Mouse (Mus musculus) embryonic facial prominence, embryonic 13.5 days (tissue): ENCODE measurements around the gene Ppip5k1. TPM values are rescaled to one million over a fixed set of nuclear protein-coding genes. Genes with fewer than 3 reads are reported as not detected.

ENCODE experiments used
- ATAC-seq: fragments of 200-750 bp; cut with Nextera tagmentation; 2 replicates; pipeline ENCODE4 v1.8.0; 2017; ENCODE audit warnings: low read depth; ENCODE audit not compliant: insufficient number of reproducible peaks, insufficient read depth, low FRiP score, low TSS enrichment
- H3K27ac ChIP-seq: fragments of 300-500 bp; sonication (generic); 2 replicates; pipeline ENCODE4 v1.5.1; 2015; ENCODE audit warnings: moderate library complexity, mild to moderate bottlenecking, inconsistent platforms
- H3K27me3 ChIP-seq: fragments of 300-500 bp; sonication (generic); 2 replicates; pipeline ENCODE4 v1.6.1; 2015; ENCODE audit warnings: mild to moderate bottlenecking, inconsistent platforms
- H3K36me3 ChIP-seq: fragments of 300-500 bp; sonication (generic); 2 replicates; pipeline ENCODE4 v1.6.1; 2015; ENCODE audit warnings: mild to moderate bottlenecking, inconsistent platforms
- H3K4me1 ChIP-seq: fragments of 300-500 bp; sonication (generic); 2 replicates; pipeline ENCODE4 v1.6.1; 2015; ENCODE audit warnings: inconsistent platforms
- H3K4me2 ChIP-seq: fragments of 300-500 bp; sonication (generic); 2 replicates; pipeline ENCODE4 v1.6.1; 2015; ENCODE audit warnings: moderate library complexity, mild to moderate bottlenecking, inconsistent platforms
- H3K4me3 ChIP-seq: fragments of 300-500 bp; sonication (generic); 2 replicates; pipeline ENCODE4 v1.5.1; 2015; ENCODE audit warnings: mild to moderate bottlenecking, inconsistent platforms
- H3K9ac ChIP-seq: fragments of 300-500 bp; sonication (generic); 2 replicates; pipeline ENCODE4 v1.6.1; 2015; ENCODE audit warnings: mild to moderate bottlenecking, inconsistent platforms
- H3K9me3 ChIP-seq: fragments of 300-500 bp; sonication (generic); 2 replicates; pipeline ENCODE4 v1.6.1; 2016; ENCODE audit warnings: inconsistent platforms
- WGBS: fragments of 180-500 bp; shearing (Covaris S2); methylation state at CpG from one replicate; pipeline ENCODE4 v1.1.7; 2015; ENCODE audit warnings: mixed read lengths; 5-methylcytosine and 5-hydroxymethylcytosine counted together
- polyA plus RNA-seq: library from polyadenylated mRNA; unstranded; fragments of >200 nt; fragmentation: Nextera tagmentation; extraction: Ambion mirVana; gene quantifications from 2 replicates; pipeline ENCODE4 v1.2.1, GENCODE M21; 2015

The Ppip5k1 gene
- polyA plus RNA-seq, 1 experiment from 2014 or later, result 8.4 TPM

DNA sequence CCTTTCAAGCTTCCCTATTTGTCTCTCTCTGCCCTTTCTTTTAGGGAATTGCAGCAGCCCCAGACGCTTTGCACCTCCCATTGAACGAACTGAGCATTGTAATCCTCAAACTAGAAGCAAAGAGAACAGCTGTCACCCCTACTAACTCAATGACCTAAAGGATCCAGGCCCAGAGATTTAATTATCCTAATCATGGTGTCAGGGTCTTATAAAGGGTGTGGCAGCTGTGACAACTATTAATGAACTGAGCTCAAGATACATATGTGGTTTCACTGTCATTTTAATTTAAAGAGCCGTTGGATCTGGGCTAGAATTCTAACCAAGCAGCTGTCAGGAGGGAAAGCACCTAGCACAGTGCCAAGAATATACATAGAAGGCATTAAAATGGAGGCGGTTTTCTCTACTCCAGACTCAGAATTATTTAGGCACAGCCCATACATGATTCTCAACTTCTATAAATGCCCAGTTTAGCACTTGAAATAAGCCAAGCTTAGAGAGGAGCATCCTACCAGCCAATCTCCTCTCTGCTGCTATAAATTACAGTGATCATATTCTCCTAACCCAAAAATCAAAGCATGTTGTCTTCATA, 83.2 kb downstream of the Ppip5k1 start:
- peak overlapping the region; percentile 66 for H3K4me2 ChIP-seq
- H3K27ac ChIP-seq, result peak overlapping the region; percentile 52; the same call in 1 of the 2 replicates
- H3K9me3 ChIP-seq, result no peaks in the 10 kb centered on the region
- peak overlapping the region; percentile 89 for H3K4me3 ChIP-seq
- no peaks in the 10 kb centered on the region for H3K27me3 ChIP-seq
- peaks cover 32% of the 10 kb centered on the region for H3K4me1 ChIP-seq
- peaks cover 20% of the 10 kb centered on the region for H3K36me3 ChIP-seq
- 25% methylated on average over 4 of the region's 4 CpGs for WGBS
- ATAC-seq, result no peak
- peak overlapping the region; percentile 81 for H3K9ac ChIP-seq

DNA sequence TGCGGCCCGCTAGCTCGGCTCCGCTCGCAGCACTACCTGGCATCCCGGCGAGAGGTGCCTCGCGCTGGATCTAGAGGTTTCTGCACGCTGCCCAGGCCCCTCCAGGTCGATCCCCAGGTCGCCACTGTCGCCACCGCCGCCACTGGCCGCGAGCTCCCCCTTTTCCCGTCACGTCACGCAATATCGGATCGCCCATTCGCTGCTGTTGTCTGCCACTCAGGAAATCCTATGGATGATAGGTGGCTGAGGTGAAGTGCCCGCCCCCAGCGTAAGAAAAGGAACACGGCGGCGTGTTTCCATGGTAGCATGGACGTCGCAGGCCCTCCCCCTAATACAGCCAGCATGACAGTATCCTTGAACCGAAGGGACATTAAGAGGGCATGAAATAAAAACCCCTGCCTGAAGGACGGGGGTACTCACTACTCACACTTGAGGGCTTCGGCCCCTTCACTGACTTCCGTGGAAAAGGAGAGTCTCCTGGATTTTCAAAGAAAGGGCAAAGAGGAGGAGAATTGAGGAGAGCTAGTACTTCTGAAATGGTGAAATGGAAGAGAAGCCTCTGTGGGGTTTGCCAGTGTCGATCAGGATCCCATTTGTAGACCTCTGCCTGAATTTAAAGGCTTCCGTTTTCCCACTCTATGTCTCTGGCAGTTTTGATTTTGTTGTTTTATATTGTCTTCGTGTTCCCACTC, 83.8 kb downstream of the Ppip5k1 start, which contains the start of gene Trp53bp1:
Gene Trp53bp1 (minus strand): TSS at position 172 of the 692 bp plus-strand sequence.
- peak within 1 kb of the TSS; percentile 75 for H3K4me2 ChIP-seq
- ATAC-seq, result peak; percentile 97
- H3K36me3 ChIP-seq, result peaks cover 26% of the 10 kb centered on the region
- WGBS, result under 1% methylated on average over 37 of the region's 37 CpGs
- peaks cover 32% of the 10 kb centered on the region for H3K4me1 ChIP-seq
- H3K9me3 ChIP-seq, result no peaks in the 10 kb centered on the region
- H3K9ac ChIP-seq, result peak within 1 kb of the TSS; percentile 81
- peak within 1 kb of the TSS; percentile 85 for H3K27ac ChIP-seq
- H3K4me3 ChIP-seq, result peak within 1 kb of the TSS; percentile 89
- H3K27me3 ChIP-seq, result no peaks in the 10 kb centered on the region

DNA sequence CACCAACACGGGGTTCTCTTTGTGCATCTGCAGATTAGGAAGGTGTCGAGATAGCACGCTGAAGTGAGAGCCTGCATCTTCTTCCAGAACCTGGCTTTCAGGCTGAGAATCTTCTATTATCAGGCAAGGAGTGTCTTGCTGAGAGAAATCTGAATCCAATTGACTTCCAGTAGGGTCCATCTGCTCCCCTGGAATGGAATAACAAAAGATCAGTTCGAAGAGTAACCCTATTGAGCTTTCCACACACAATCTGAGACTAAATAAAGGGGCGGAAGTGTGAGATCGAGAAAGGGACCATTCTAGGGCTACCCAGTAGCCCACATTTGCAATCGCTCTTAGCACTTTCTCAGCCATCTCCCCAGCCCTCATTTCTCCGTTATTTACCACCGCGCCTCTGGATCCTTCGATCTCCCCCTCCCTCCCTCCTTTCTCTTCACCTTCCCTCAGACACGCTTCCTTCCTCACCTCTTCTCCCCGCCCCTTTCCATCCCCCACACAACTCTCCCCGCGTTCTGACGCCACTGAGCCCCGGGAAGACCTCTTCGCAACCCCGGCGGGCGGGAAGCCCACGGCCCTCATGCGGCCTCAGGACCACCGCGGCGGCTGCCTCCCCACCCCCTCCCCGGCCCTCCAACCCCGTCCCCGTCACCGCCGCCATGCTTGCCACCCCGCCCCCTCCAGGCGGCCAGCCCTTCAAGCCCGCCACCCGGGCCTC, 84.5 kb downstream of the Ppip5k1 start:
- ATAC-seq, result peak; percentile 77
- H3K9me3 ChIP-seq, result no peaks in the 10 kb centered on the region
- peak overlapping the region; percentile 85 for H3K27ac ChIP-seq
- peaks cover 32% of the 10 kb centered on the region for H3K4me1 ChIP-seq
- H3K4me3 ChIP-seq, result peak overlapping the region; percentile 89
- peaks cover 27% of the 10 kb centered on the region for H3K36me3 ChIP-seq
- H3K9ac ChIP-seq, result peak overlapping the region; percentile 81
- H3K4me2 ChIP-seq, result peak overlapping the region; percentile 75
- no peaks in the 10 kb centered on the region for H3K27me3 ChIP-seq
- under 1% methylated on average over 35 of the region's 35 CpGs for WGBS

DNA sequence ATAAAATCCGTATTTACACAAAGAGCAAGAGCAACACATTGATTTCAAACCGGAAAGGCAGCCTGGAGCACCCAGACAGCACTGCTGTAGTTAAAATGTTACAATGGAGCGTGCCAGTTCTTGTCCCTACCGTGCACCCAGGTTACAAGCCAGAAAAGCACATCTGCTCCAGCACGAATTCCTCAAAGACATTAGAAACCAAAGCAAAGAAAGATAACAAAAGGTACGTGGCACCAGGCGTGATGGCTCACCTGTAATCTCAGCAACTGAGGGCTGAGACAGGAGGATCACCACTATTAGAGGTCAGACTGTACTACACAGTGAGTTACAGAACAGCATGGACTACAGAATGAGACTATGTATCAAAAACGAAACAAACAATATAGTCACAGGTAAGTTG, 86.8 kb downstream of the Ppip5k1 start:
- Histone ChIP-seq H3K27ac (peak overlapping the region; percentile 49; the same call in 1 of the 2 replicates), H3K9me3 (no peaks in the 10 kb centered on the region), H3K4me2 (peak overlapping the region; percentile 4), H3K36me3 (peaks cover 41% of the 10 kb centered on the region), H3K27me3 (no peaks in the 10 kb centered on the region), H3K4me1 (peaks cover 32% of the 10 kb centered on the region), H3K9ac (0 out of 2 replicates have a peak overlapping the region, but pooled peaks have one; percentile 6), H3K4me3 (no peak overlapping the region)
- no peak for ATAC-seq
- WGBS, result 70% methylated on average over 8 of the region's 8 CpGs

Other genes starting within 250 kb of the Ppip5k1 start
- gene Tgm7, start 245.6 kb downstream of the Ppip5k1 start, polyA plus RNA-seq, result not detected in 2 replicates
- gene Adal, start 215.0 kb downstream of the Ppip5k1 start, polyA plus RNA-seq, result 20.3 and 22.9 TPM in 2 replicates
- 21.5 and 22.2 TPM in 2 replicates for gene Lcmt2, start 214.7 kb downstream of the Ppip5k1 start, polyA plus RNA-seq
- 68.0 and 71.4 TPM in 2 replicates for gene Tubgcp4, start 184.7 kb downstream of the Ppip5k1 start, polyA plus RNA-seq
- 11.1 and 11.9 TPM in 2 replicates for gene Zscan29, start 184.3 kb downstream of the Ppip5k1 start, polyA plus RNA-seq
- 95.8 and 96.5 TPM in 2 replicates for gene Trp53bp1, start 84.0 kb downstream of the Ppip5k1 start, polyA plus RNA-seq
- gene Map1a, start 65.8 kb downstream of the Ppip5k1 start, polyA plus RNA-seq, result 4.3 and 4.8 TPM in 2 replicates
- 12.9 and 19.7 TPM in 2 replicates for gene Ckmt1, start 2.3 kb upstream of the Ppip5k1 start, polyA plus RNA-seq
- not detected in 2 replicates for gene Strc, start 31.8 kb upstream of the Ppip5k1 start, polyA plus RNA-seq
- 657 and 685 TPM in 2 replicates for gene Pdia3, start 58.4 kb upstream of the Ppip5k1 start, polyA plus RNA-seq
- 3.3 and 3.8 TPM in 2 replicates for gene Catsper2, start 58.4 kb upstream of the Ppip5k1 start, polyA plus RNA-seq
- 12.2 and 22.4 TPM in 2 replicates for gene Ell3, start 88.9 kb upstream of the Ppip5k1 start, polyA plus RNA-seq
- gene Serf2, start 93.8 kb upstream of the Ppip5k1 start, polyA plus RNA-seq, result 552 and 638 TPM in 2 replicates
- gene Hypk, start 97.9 kb upstream of the Ppip5k1 start, polyA plus RNA-seq, result 129 and 139 TPM in 2 replicates
- 0.55 and 0.65 TPM in 2 replicates for gene Serinc4, start 101.4 kb upstream of the Ppip5k1 start, polyA plus RNA-seq
- 63.3 and 64.2 TPM in 2 replicates for gene Mfap1b, start 118.7 kb upstream of the Ppip5k1 start, polyA plus RNA-seq
- gene Mfap1a, start 151.3 kb upstream of the Ppip5k1 start, polyA plus RNA-seq, result 31.4 and 39.4 TPM in 2 replicates
- gene Wdr76, start 151.3 kb upstream of the Ppip5k1 start, polyA plus RNA-seq, result 7.6 and 8.9 TPM in 2 replicates